11 mouse cellular contexts compared by ENCODE assay signal in genomic region chr14:55898947-55899346, GRCm38 (mm10). TPM values are rescaled to one million over a fixed set of nuclear protein-coding genes. Genes with fewer than 3 reads are reported as not detected.
A peak's percentile ranks its signal among the peaks of the same experiment; 100 is the strongest.
DNase-seq lines count a peak whose midpoint lies in the region; ATAC-seq and TF ChIP-seq lines count a peak whose summit lies in the region.
"Had no signal": no experiment of that assay in that cellular context is flagged by ENCODE, and none has a peak within 500 bp of the region (broad histone marks: within the 10 kb centered on the region; RNA-seq: fewer than 3 reads in every experiment).

No protein-coding gene starts in this region.

- intact Hi-C loops in heart, adult 2 months (cut with DNase I), result no loop called here
- intact Hi-C loops in heart, postnatal 25 days (cut with DNase I), result no loop called here

- TF ChIP-seq POLR2A in heart, adult 2 months (IDR thresholded peaks at IDR 0.05; ENCODE audit: insufficient read depth, low read depth, low read length), result 0 out of 2 replicates have a peak, but pooled peaks have one; percentile 28

- no peak for TF ChIP-seq EP300 in heart, adult 2 months (IDR thresholded peaks at IDR 0.05; ENCODE audit: insufficient read depth, low read depth, low read length)

- no peak overlapping the region for H3K4me3 ChIP-seq in heart, adult 2 months
- H3K4me3 ChIP-seq in E14TG2a.4 (replicated peaks; ENCODE audit: low read length), result peak overlapping the region; percentile 75
- no peak overlapping the region for H3K4me3 ChIP-seq in forebrain, embryonic 14.5 days (ENCODE audit: low read depth, low read length)
- peak overlapping the region; percentile 58; the same call in 1 of the 2 replicates for H3K4me3 ChIP-seq in limb, embryonic 15.5 days

- H3K36me3 ChIP-seq in heart, adult 2 months (ENCODE audit: control insufficient read depth, insufficient read depth, low read length), result no peaks in the 10 kb centered on the region
- peaks cover 45% of the 10 kb centered on the region for H3K36me3 ChIP-seq in E14TG2a.4 (ENCODE audit: insufficient read depth, low read length)
- H3K36me3 ChIP-seq in forebrain, embryonic 14.5 days (ENCODE audit: control insufficient read depth, insufficient read depth, low read length), result peaks cover 39% of the 10 kb centered on the region
- peaks cover 45% of the 10 kb centered on the region for H3K36me3 ChIP-seq in limb, embryonic 15.5 days

- no peaks in the 10 kb centered on the region for H3K27me3 ChIP-seq in heart, adult 2 months (ENCODE audit: control insufficient read depth, insufficient read depth, low read length)
- peaks cover 28% of the 10 kb centered on the region for H3K27me3 ChIP-seq in E14TG2a.4 (ENCODE audit: insufficient read depth, low read length)
- no peaks in the 10 kb centered on the region for H3K27me3 ChIP-seq in forebrain, embryonic 14.5 days (replicated peaks; ENCODE audit: control insufficient read depth, insufficient read depth, low read length)
- no peaks in the 10 kb centered on the region for H3K27me3 ChIP-seq in limb, embryonic 15.5 days
- H3K27me3 ChIP-seq: megakaryocyte, embryonic 14.5 days had no signal

- no peak for DNase-seq in heart, adult 2 months
- no peak for DNase-seq in heart, postnatal 25 days (ENCODE audit: low spot score)
- no peak for DNase-seq in forebrain, embryonic 14.5 days (ENCODE audit: low spot score)
- DNase-seq in layer of hippocampus, adult 8-10 months (ENCODE audit: low spot score in 2 of 2), result no peak
- no peak for DNase-seq in layer of hippocampus, adult 9-10 months (ENCODE audit: low spot score)
- DNase-seq in left cerebral cortex, adult 18-20 months (ENCODE audit: low spot score in 2 of 2), result no peak
- DNase-seq: kidney, postnatal 14 days; right cerebral cortex, postnatal 4 days had no signal

- no peak for ATAC-seq in forebrain, embryonic 14.5 days
- ATAC-seq in limb, embryonic 15.5 days (ENCODE audit: insufficient number of reproducible peaks, low FRiP score, low TSS enrichment, low read depth), result no peak

- 90% methylated on average over 7 of the region's 7 CpGs for WGBS in heart, adult 2 months
- 90% methylated on average over 7 of the region's 7 CpGs for WGBS in forebrain, embryonic 14.5 days
- 84% methylated on average over 7 of the region's 7 CpGs for WGBS in limb, embryonic 15.5 days

- no peaks in the 10 kb centered on the region for H3K79me2 ChIP-seq in heart, adult 2 months (replicated peaks; ENCODE audit: control insufficient read depth, insufficient read depth, low read length)

- H3K9me3 ChIP-seq in E14TG2a.4 (ENCODE audit: low read length), result no peaks in the 10 kb centered on the region
- H3K9me3 ChIP-seq in forebrain, embryonic 14.5 days (replicated peaks; ENCODE audit: control insufficient read depth, low read length), result no peaks in the 10 kb centered on the region
- H3K9me3 ChIP-seq in limb, embryonic 15.5 days, result no peaks in the 10 kb centered on the region
- H3K9me3 ChIP-seq: megakaryocyte, embryonic 14.5 days had no signal

- H3K9ac ChIP-seq in heart, adult 2 months (ENCODE audit: low read depth, low read length), result no peak overlapping the region
- no peak overlapping the region for H3K9ac ChIP-seq in forebrain, embryonic 14.5 days (ENCODE audit: low read length)
- no peak overlapping the region for H3K9ac ChIP-seq in limb, embryonic 15.5 days

- peak overlapping the region; percentile 87; the same call in 1 of the 2 replicates for H3K4me2 ChIP-seq in forebrain, embryonic 14.5 days (ENCODE audit: low read length)
- peak overlapping the region; percentile 83 for H3K4me2 ChIP-seq in limb, embryonic 15.5 days

- H3K27ac ChIP-seq in heart, adult 2 months, result no peak overlapping the region; the same call in 1 of the 2 replicates
- H3K27ac ChIP-seq in forebrain, embryonic 14.5 days (ENCODE audit: low read depth, low read length), result no peak overlapping the region
- H3K27ac ChIP-seq in limb, embryonic 15.5 days, result peak overlapping the region; percentile 90; the same call in 1 of the 2 replicates

- no peak for TF ChIP-seq CTCF in heart, adult 2 months (IDR thresholded peaks at IDR 0.05)
- no peak for TF ChIP-seq CTCF in E14TG2a.4 (conservative IDR thresholded peaks at IDR 0.05; ENCODE audit: low read length)

- peaks cover 1% of the 10 kb centered on the region; the same call in 1 of the 2 replicates for H3K4me1 ChIP-seq in heart, adult 2 months (ENCODE audit: control insufficient read depth, insufficient read depth, low read length)
- H3K4me1 ChIP-seq in E14TG2a.4 (replicated peaks; ENCODE audit: low read depth, low read length), result peaks cover 46% of the 10 kb centered on the region
- H3K4me1 ChIP-seq in forebrain, embryonic 14.5 days (ENCODE audit: control insufficient read depth, insufficient read depth, low read length), result peaks cover 7% of the 10 kb centered on the region
- peaks cover 18% of the 10 kb centered on the region for H3K4me1 ChIP-seq in limb, embryonic 15.5 days

RNA-seq across cellular contexts. Expression of gene Sdr39u1, which starts 1.1 kb away (rescaled TPM):
- total RNA-seq in heart, adult 2 months (2021), result 100 to 1,000 TPM; 112 to 127 TPM
- polyA plus RNA-seq in heart, adult 2 months (2012; rRNA removed), result 142 and 156 TPM in 2 replicates
- total RNA-seq in heart, postnatal 25 days (2021), result 100 to 1,000 TPM; 107 to 108 TPM
- 99.0 and 110 TPM in 2 replicates for polyA plus RNA-seq in forebrain, embryonic 14.5 days (2014; fragmentation: Nextera tagmentation; extraction: Ambion mirVana)
- 87.1 and 91.0 TPM in 2 replicates for polyA plus RNA-seq in limb, embryonic 15.5 days (2015; fragmentation: Nextera tagmentation; extraction: Ambion mirVana)
- 10 to 100 TPM; 66.0 to 86.3 (median 78.8) TPM for total RNA-seq in layer of hippocampus, adult 8-10 months (2022)
- 100 to 1,000 TPM in 1 of 2 experiments, 10 to 100 TPM in 1; 96.5 to 104 TPM for total RNA-seq in left cerebral cortex, adult 18-20 months (2021)

RNA-seq across cellular contexts. Expression of gene Khnyn, which starts 14.2 kb away (rescaled TPM):
- 10 to 100 TPM in 1 of 2 experiments, 1 to 10 TPM in 1; 8.8 to 11.6 TPM for total RNA-seq in heart, adult 2 months (2021)
- 9.3 and 13.3 TPM in 2 replicates for polyA plus RNA-seq in heart, adult 2 months (2012; rRNA removed)
- total RNA-seq in heart, postnatal 25 days (2021), result 10 to 100 TPM; 11.6 to 13.5 TPM
- 4.6 and 5.4 TPM in 2 replicates for polyA plus RNA-seq in forebrain, embryonic 14.5 days (2014; fragmentation: Nextera tagmentation; extraction: Ambion mirVana)
- polyA plus RNA-seq in limb, embryonic 15.5 days (2015; fragmentation: Nextera tagmentation; extraction: Ambion mirVana), result 18.6 and 20.5 TPM in 2 replicates
- 10 to 100 TPM; 13.4 to 14.0 (median 13.7) TPM for total RNA-seq in layer of hippocampus, adult 8-10 months (2022)
- 10 to 100 TPM; 12.3 to 13.0 TPM for total RNA-seq in left cerebral cortex, adult 18-20 months (2021)

RNA-seq across cellular contexts. Expression of gene Cbln3, which starts 14.8 kb away (rescaled TPM):
- total RNA-seq in heart, adult 2 months (2021), result under 1 TPM in 1 of 2 experiments, not detected in 1; 0.18 TPM
- polyA plus RNA-seq in heart, adult 2 months (2012; rRNA removed), result 0.06 TPM in 2 replicates
- total RNA-seq in heart, postnatal 25 days (2021), result under 1 TPM in 1 of 2 experiments, not detected in 1; 0.14 TPM
- polyA plus RNA-seq in forebrain, embryonic 14.5 days (2014; fragmentation: Nextera tagmentation; extraction: Ambion mirVana), result 0.20 and 0.27 TPM in 2 replicates
- 0.24 and 0.46 TPM in 2 replicates for polyA plus RNA-seq in limb, embryonic 15.5 days (2015; fragmentation: Nextera tagmentation; extraction: Ambion mirVana)
- under 1 TPM; 0.20 to 0.43 (median 0.33) TPM for total RNA-seq in layer of hippocampus, adult 8-10 months (2022)
- total RNA-seq in left cerebral cortex, adult 18-20 months (2021), result under 1 TPM; 0.16 to 0.23 TPM

RNA-seq across cellular contexts. Expression of gene Nynrin, which starts 45.1 kb away (rescaled TPM):
- 1 to 10 TPM; 6.2 to 6.8 TPM for total RNA-seq in heart, adult 2 months (2021)
- 3.5 and 3.8 TPM in 2 replicates for polyA plus RNA-seq in heart, adult 2 months (2012; rRNA removed)
- total RNA-seq in heart, postnatal 25 days (2021), result 1 to 10 TPM; 8.2 to 9.7 TPM
- 6.2 and 7.4 TPM in 2 replicates for polyA plus RNA-seq in forebrain, embryonic 14.5 days (2014; fragmentation: Nextera tagmentation; extraction: Ambion mirVana)
- 21.6 and 25.5 TPM in 2 replicates for polyA plus RNA-seq in limb, embryonic 15.5 days (2015; fragmentation: Nextera tagmentation; extraction: Ambion mirVana)
- total RNA-seq in layer of hippocampus, adult 8-10 months (2022), result 10 to 100 TPM in 2 of 4 experiments, 1 to 10 TPM in 2; 6.4 to 10.9 (median 9.3) TPM
- total RNA-seq in left cerebral cortex, adult 18-20 months (2021), result 1 to 10 TPM; 6.2 to 9.0 TPM

RNA-seq across cellular contexts. Expression of gene Cma1, which starts 45.5 kb away (rescaled TPM):
- total RNA-seq in heart, adult 2 months (2021), result 1 to 10 TPM; 1.3 to 1.8 TPM
- 2.1 and 2.5 TPM in 2 replicates for polyA plus RNA-seq in heart, adult 2 months (2012; rRNA removed)
- 1 to 10 TPM; 1.0 to 2.5 TPM for total RNA-seq in heart, postnatal 25 days (2021)
- polyA plus RNA-seq in forebrain, embryonic 14.5 days (2014; fragmentation: Nextera tagmentation; extraction: Ambion mirVana), result 0.27 and 0.35 TPM in 2 replicates
- 401 and 411 TPM in 2 replicates for polyA plus RNA-seq in limb, embryonic 15.5 days (2015; fragmentation: Nextera tagmentation; extraction: Ambion mirVana)
- total RNA-seq in layer of hippocampus, adult 8-10 months (2022), result under 1 TPM in 1 of 4 experiments, not detected in 3; 0.39 TPM
- not detected for total RNA-seq in left cerebral cortex, adult 18-20 months (2021)

Comparison
In these comparisons a context has a peak if more than half of its experiments do, and no peak if none do; other contexts are left out.
1. H3K4me3 ChIP-seq: peak in E14TG2a.4 (single experiment) and limb, embryonic 15.5 days (single experiment); none in heart, adult 2 months (single experiment) and forebrain, embryonic 14.5 days (single experiment).